Mouse (Mus musculus): ENCODE data around the gene Cnnm4. TPM values are rescaled to one million over a fixed set of nuclear protein-coding genes. Genes with fewer than 3 reads are reported as not detected.

Cnnm4 gene
- total and polyA plus RNA-seq, 2 experiments from 2014 or later, result 11.0 to 15.6 TPM

DNA sequence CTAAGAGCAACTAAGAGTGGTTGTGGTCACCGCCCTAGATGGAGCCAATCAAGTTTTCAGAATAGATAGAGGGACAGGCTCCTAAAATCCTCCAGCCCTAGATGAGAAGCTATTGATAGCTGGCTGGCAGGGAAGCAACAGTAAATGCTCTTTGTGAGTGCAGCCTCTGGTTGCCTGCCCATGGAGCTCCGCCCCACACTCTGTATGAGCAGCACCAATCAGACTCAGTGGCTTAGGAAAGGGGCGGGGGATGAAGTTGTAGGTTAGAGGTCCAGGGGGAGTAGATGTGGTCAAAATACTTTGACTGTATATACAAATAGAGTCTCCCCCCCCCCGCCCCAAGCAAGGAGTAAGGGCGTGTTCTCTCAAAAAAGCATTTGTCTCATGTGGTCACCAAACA is 4.0 kb upstream of the Cnnm4 start:
- TF ChIP-seq CTCF (IDR thresholded peaks at IDR 0.05), result no peak
- Histone ChIP-seq H3K27me3 (ENCODE audit: insufficient read depth, low read length) (no peaks in the 10 kb centered on the region), H3K4me3 (ENCODE audit: low read depth, low read length) (no peak overlapping the region), H3K36me3 (ENCODE audit: insufficient read depth, low read length) (no peaks in the 10 kb centered on the region), H3K27ac (ENCODE audit: low read depth, low read length) (no peak overlapping the region), H3K9ac (replicated peaks; ENCODE audit: low read length, poor library complexity, severe bottlenecking) (no peak overlapping the region), H3K4me2 (ENCODE audit: low read depth, low read length, poor library complexity, severe bottlenecking) (no peak overlapping the region), H3K9me3 (ENCODE audit: low read length) (no peaks in the 10 kb centered on the region), H3K4me1 (ENCODE audit: insufficient read depth, low read length) (0 out of 2 replicates have a peak, but pooled peaks cover 2% of the 10 kb centered on the region)
- no peak for DNase-seq (ENCODE audit: low spot score)
- WGBS, result 57% methylated on average over 5 of the region's 5 CpGs
- ATAC-seq (ENCODE audit: low FRiP score), result no peak

DNA sequence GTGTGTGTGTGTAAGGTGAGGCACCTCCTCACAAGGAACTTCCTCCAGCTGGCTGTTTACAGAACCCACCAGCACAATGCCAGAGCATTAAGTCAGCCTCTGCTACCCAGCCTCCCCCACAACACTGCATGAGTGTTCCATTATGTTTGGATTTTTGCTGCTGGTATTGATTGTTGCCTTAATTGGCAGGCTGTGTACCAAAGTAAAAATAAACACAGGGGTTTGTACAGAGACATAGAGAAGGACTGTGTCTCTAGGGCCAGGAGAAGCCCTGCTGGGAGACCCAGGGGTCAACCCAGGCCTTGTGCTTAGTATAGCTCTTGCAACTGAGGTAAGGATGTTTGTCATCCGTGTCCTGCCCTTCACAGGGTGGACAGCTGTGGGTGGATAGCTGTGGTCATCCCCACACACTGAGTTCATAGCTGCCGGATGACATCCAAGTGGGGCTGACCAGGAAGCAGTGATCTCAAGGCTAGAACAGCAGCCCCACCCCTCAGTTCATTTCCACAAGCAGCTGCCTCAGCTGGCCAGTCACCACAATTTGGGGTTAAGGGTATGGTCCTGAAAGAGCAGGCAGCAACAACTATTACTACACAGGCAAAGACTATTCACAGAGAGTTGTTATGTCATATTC is 1.5 kb upstream of the Cnnm4 start:
- DNase-seq (ENCODE audit: low spot score) (no peak), ATAC-seq (ENCODE audit: low FRiP score) (no peak)
- Histone ChIP-seq H3K36me3 (ENCODE audit: insufficient read depth, low read length) (no peaks in the 10 kb centered on the region), H3K27ac (ENCODE audit: low read depth, low read length) (no peak overlapping the region), H3K9me3 (ENCODE audit: low read length) (no peaks in the 10 kb centered on the region), H3K27me3 (ENCODE audit: insufficient read depth, low read length) (no peaks in the 10 kb centered on the region), H3K4me1 (ENCODE audit: insufficient read depth, low read length) (peaks cover 24% of the 10 kb centered on the region; the same call in 1 of the 2 replicates), H3K4me2 (ENCODE audit: low read depth, low read length, poor library complexity, severe bottlenecking) (no peak overlapping the region), H3K9ac (replicated peaks; ENCODE audit: low read length, poor library complexity, severe bottlenecking) (no peak overlapping the region), H3K4me3 (ENCODE audit: low read depth, low read length) (no peak overlapping the region)
- WGBS, result 50% methylated on average over 2 of the region's 2 CpGs
- TF ChIP-seq CTCF (IDR thresholded peaks at IDR 0.05), result no peak

- DNase-seq (ENCODE audit: low spot score) (no peak), ATAC-seq (ENCODE audit: low FRiP score) (no peak; the same call in 1 of the 2 replicates)
- Histone ChIP-seq H3K36me3 (ENCODE audit: insufficient read depth, low read length) (no peaks in the 10 kb centered on the region), H3K9ac (replicated peaks; ENCODE audit: low read length, poor library complexity, severe bottlenecking) (peak overlapping the region; percentile 71), H3K27me3 (ENCODE audit: insufficient read depth, low read length) (no peaks in the 10 kb centered on the region), H3K4me2 (ENCODE audit: low read depth, low read length, poor library complexity, severe bottlenecking) (peak overlapping the region; percentile 65), H3K9me3 (ENCODE audit: low read length) (no peaks in the 10 kb centered on the region), H3K4me1 (ENCODE audit: insufficient read depth, low read length) (peaks cover 31% of the 10 kb centered on the region), H3K27ac (ENCODE audit: low read depth, low read length) (no peak overlapping the region), H3K4me3 (ENCODE audit: low read depth, low read length) (peak overlapping the region; percentile 69)
- TF ChIP-seq CTCF (IDR thresholded peaks at IDR 0.05), result no peak
- 14% methylated on average over 18 of the region's 18 CpGs for WGBS
Observed at GRCm38 (mm10) chr1:36472106-36472440, 653 bp downstream of the Cnnm4 start.

GRCm38 (mm10) chr1:36473211-36473780 is 1.9 kb downstream of the Cnnm4 start:
- no peak overlapping the region for H3K9ac ChIP-seq (replicated peaks; ENCODE audit: low read length, poor library complexity, severe bottlenecking)
- H3K4me2 ChIP-seq (ENCODE audit: low read depth, low read length, poor library complexity, severe bottlenecking), result peak overlapping the region; percentile 65
- no peak for DNase-seq (ENCODE audit: low spot score)
- no peaks in the 10 kb centered on the region for H3K9me3 ChIP-seq (ENCODE audit: low read length)
- H3K27me3 ChIP-seq (ENCODE audit: insufficient read depth, low read length), result no peaks in the 10 kb centered on the region
- 73% methylated on average over 10 of the region's 10 CpGs for WGBS
- no peak for TF ChIP-seq CTCF (IDR thresholded peaks at IDR 0.05)
- H3K36me3 ChIP-seq (ENCODE audit: insufficient read depth, low read length), result no peaks in the 10 kb centered on the region
- peaks cover 31% of the 10 kb centered on the region for H3K4me1 ChIP-seq (ENCODE audit: insufficient read depth, low read length)
- no peak for ATAC-seq (ENCODE audit: low FRiP score)
- no peak overlapping the region for H3K27ac ChIP-seq (ENCODE audit: low read depth, low read length)
- peak overlapping the region; percentile 69; the same call in 1 of the 2 replicates for H3K4me3 ChIP-seq (ENCODE audit: low read depth, low read length)

DNA sequence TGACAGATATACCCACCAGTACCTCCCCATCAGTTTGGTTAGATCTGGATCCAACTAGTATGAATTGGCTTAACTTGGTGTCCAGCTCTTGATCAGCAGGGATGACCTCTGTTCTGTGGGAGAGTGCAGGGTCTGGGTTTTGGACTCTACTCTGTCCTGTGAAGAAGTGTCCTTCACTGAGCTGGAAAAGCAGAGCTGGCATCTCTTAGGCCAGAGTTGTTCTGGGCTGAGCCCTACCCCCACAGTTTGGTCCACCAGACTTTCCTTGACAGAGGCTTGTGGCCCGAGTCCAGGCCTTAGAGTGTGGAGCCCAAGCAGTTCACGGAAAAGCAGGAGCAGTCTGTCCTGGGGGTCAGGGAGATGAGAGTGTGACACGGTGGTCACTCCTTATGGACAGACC is 3.2 kb downstream of the Cnnm4 start:
- H3K27ac ChIP-seq (ENCODE audit: low read depth, low read length), result no peak overlapping the region
- peaks cover 31% of the 10 kb centered on the region for H3K4me1 ChIP-seq (ENCODE audit: insufficient read depth, low read length)
- peak overlapping the region; percentile 65 for H3K4me2 ChIP-seq (ENCODE audit: low read depth, low read length, poor library complexity, severe bottlenecking)
- ATAC-seq (ENCODE audit: low FRiP score) (no peak), DNase-seq (ENCODE audit: low spot score) (no peak)
- H3K27me3 ChIP-seq (ENCODE audit: insufficient read depth, low read length), result no peaks in the 10 kb centered on the region
- WGBS, result 50% methylated on average over 3 of the region's 3 CpGs
- no peak overlapping the region for H3K4me3 ChIP-seq (ENCODE audit: low read depth, low read length)
- no peak overlapping the region; the same call in 1 of the 2 replicates for H3K9ac ChIP-seq (replicated peaks; ENCODE audit: low read length, poor library complexity, severe bottlenecking)
- no peak for TF ChIP-seq CTCF (IDR thresholded peaks at IDR 0.05)
- no peaks in the 10 kb centered on the region for H3K9me3 ChIP-seq (ENCODE audit: low read length)
- no peaks in the 10 kb centered on the region for H3K36me3 ChIP-seq (ENCODE audit: insufficient read depth, low read length)

DNA sequence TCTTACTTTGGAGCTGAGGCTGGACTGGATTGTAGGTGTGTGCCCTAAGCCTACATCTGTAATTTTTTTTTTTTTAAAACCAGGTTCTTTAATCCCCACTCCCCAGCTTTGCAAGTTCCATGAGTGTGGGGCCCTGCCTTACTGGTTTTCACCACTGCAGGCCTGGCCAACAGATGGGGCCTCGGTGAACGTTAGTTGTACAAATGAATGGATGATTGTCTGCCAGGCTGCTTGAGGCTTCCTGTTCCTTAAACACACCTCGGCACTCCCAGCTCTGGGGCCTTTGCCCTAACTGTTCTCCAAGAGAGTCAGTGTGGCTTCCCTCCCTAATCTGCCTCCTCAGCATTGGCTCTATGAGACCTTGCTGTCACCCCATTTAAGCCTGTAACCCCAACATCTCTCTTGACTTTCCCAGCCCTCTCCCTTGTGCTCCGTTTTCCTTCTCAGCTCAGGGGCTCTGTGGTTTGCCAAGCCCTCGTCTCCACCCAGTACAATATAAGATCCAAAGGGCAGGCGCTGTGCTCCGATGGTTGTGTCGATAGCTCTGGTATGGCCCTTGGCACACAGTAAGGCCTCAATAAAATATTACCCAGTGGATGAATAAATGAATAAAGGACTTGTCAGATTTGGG is 4.2 kb downstream of the Cnnm4 start:
- Histone ChIP-seq H3K9ac (replicated peaks; ENCODE audit: low read length, poor library complexity, severe bottlenecking) (peak overlapping the region; percentile 39; the same call in 1 of the 2 replicates), H3K4me2 (ENCODE audit: low read depth, low read length, poor library complexity, severe bottlenecking) (peak overlapping the region; percentile 65), H3K27ac (ENCODE audit: low read depth, low read length) (no peak overlapping the region), H3K4me3 (ENCODE audit: low read depth, low read length) (peak overlapping the region; percentile 9), H3K9me3 (ENCODE audit: low read length) (no peaks in the 10 kb centered on the region), H3K36me3 (ENCODE audit: insufficient read depth, low read length) (no peaks in the 10 kb centered on the region), H3K4me1 (ENCODE audit: insufficient read depth, low read length) (peaks cover 31% of the 10 kb centered on the region), H3K27me3 (ENCODE audit: insufficient read depth, low read length) (no peaks in the 10 kb centered on the region)
- ATAC-seq (ENCODE audit: low FRiP score) (no peak), DNase-seq (ENCODE audit: low spot score) (no peak)
- 44% methylated on average over 8 of the region's 8 CpGs for WGBS
- no peak for TF ChIP-seq CTCF (IDR thresholded peaks at IDR 0.05)

All from midbrain, postnatal 0 days (tissue).